Comparison of ENCODE assay signal across 14 mouse cellular contexts in genomic region chr7:99306640-99307039, GRCm38 (mm10). TPM values are rescaled to one million over a fixed set of nuclear protein-coding genes. Genes with fewer than 3 reads are reported as not detected.
DNase-seq lines count a peak whose midpoint lies in the region; ATAC-seq lines count a peak whose summit lies in the region.
"Had no signal": no experiment of that assay in that cellular context is flagged by ENCODE, and none has a peak within 500 bp of the region (broad histone marks: within the 10 kb centered on the region; RNA-seq: fewer than 3 reads in every experiment).

No protein-coding gene starts in this region.

- H3K27me3 ChIP-seq in kidney, embryonic 15.5 days = no peaks in the 10 kb centered on the region
- no peaks in the 10 kb centered on the region for H3K27me3 ChIP-seq in midbrain, embryonic 14.5 days (ENCODE audit: control insufficient read depth, insufficient read depth, low read length)
- H3K27me3 ChIP-seq: limb, embryonic 15.5 days had no signal

- H3K4me3 ChIP-seq in kidney, embryonic 15.5 days (replicated peaks) = no peak overlapping the region
- no peak overlapping the region for H3K4me3 ChIP-seq in midbrain, embryonic 14.5 days (replicated peaks; ENCODE audit: low read depth, low read length)
- H3K4me3 ChIP-seq: limb, embryonic 15.5 days had no signal

- peak; percentile 47 for ATAC-seq in kidney, embryonic 15.5 days (replicated peaks; ENCODE audit: low FRiP score)
- ATAC-seq in midbrain, embryonic 14.5 days (ENCODE audit: low FRiP score, low TSS enrichment) = no peak
- ATAC-seq: activated CD4-positive, CD25-positive, alpha-beta regulatory T cell, adult 4 months had no signal

- H3K27ac ChIP-seq in kidney, embryonic 15.5 days = 0 out of 2 replicates have a peak overlapping the region, but pooled peaks have one; percentile 22
- H3K27ac ChIP-seq in midbrain, embryonic 14.5 days (replicated peaks; ENCODE audit: low read depth, low read length) = peak overlapping the region; percentile 38; the same call in 1 of the 2 replicates
- H3K27ac ChIP-seq: limb, embryonic 15.5 days had no signal

- H3K9me3 ChIP-seq in kidney, embryonic 15.5 days (replicated peaks) = no peaks in the 10 kb centered on the region
- no peaks in the 10 kb centered on the region for H3K9me3 ChIP-seq in midbrain, embryonic 14.5 days (ENCODE audit: control insufficient read depth, low read length)
- H3K9me3 ChIP-seq: limb, embryonic 15.5 days had no signal

- H3K4me2 ChIP-seq in kidney, embryonic 15.5 days = no peak overlapping the region
- no peak overlapping the region for H3K4me2 ChIP-seq in midbrain, embryonic 14.5 days (ENCODE audit: low read length)
- H3K4me2 ChIP-seq: limb, embryonic 15.5 days had no signal

- 15% methylated on average over 3 of the region's 3 CpGs for WGBS in kidney, embryonic 15.5 days
- WGBS in midbrain, embryonic 14.5 days = 20% methylated on average over 3 of the region's 3 CpGs

- H3K4me1 ChIP-seq in kidney, embryonic 15.5 days = peaks cover 33% of the 10 kb centered on the region
- peaks cover 57% of the 10 kb centered on the region for H3K4me1 ChIP-seq in midbrain, embryonic 14.5 days (ENCODE audit: control insufficient read depth, insufficient read depth, low read length)

- H3K9ac ChIP-seq in kidney, embryonic 15.5 days = no peak overlapping the region
- H3K9ac ChIP-seq in midbrain, embryonic 14.5 days (replicated peaks; ENCODE audit: low read length) = 0 out of 2 replicates have a peak overlapping the region, but pooled peaks have one; percentile 10
- H3K9ac ChIP-seq: limb, embryonic 15.5 days had no signal

- no peak for DNase-seq in kidney, adult 11 months
- peak; percentile 75 for DNase-seq in Muller cell, postnatal 12 days (ENCODE audit: inconsistent ontology term)
- peak; percentile 37 for DNase-seq in embryo, embryonic 11 days
- no peak for DNase-seq in midbrain, embryonic 14.5 days
- no peak for DNase-seq in frontal cortex, adult 2 months (ENCODE audit: extremely low spot score in 1 of 2, low spot score in 1 of 2)
- no peak for DNase-seq in gastrocnemius, postnatal 25 days
- DNase-seq: cerebellum, postnatal 36 days; heart, adult 11 months; layer of hippocampus, adult 9-11 months; lung, postnatal 10 days; thymus, postnatal 4 days had no signal

- no peaks in the 10 kb centered on the region for H3K36me3 ChIP-seq in kidney, embryonic 15.5 days
- no peaks in the 10 kb centered on the region for H3K36me3 ChIP-seq in midbrain, embryonic 14.5 days (ENCODE audit: control insufficient read depth, insufficient read depth, low read length)
- H3K36me3 ChIP-seq: limb, embryonic 15.5 days had no signal

RNA-seq across cellular contexts. Expression of gene Map6, which starts 39.4 kb away (rescaled TPM):
- 2.1 and 4.2 TPM in 2 replicates for polyA plus RNA-seq in kidney, embryonic 15.5 days (2015; fragmentation: Nextera tagmentation; extraction: Ambion mirVana)
- polyA plus RNA-seq in midbrain, embryonic 14.5 days (2014; fragmentation: Nextera tagmentation; extraction: Ambion mirVana) = 94.4 and 102 TPM in 2 replicates
- polyA plus RNA-seq in frontal cortex, adult 2 months (2012; rRNA removed) = 69.4 and 77.7 TPM in 2 replicates
- 1 to 10 TPM; 3.1 to 3.4 TPM for total RNA-seq in gastrocnemius, postnatal 25 days (2021)

RNA-seq across cellular contexts. Expression of gene Serpinh1, which starts 46.4 kb away (rescaled TPM):
- 1,575 and 1,603 TPM in 2 replicates for polyA plus RNA-seq in kidney, embryonic 15.5 days (2015; fragmentation: Nextera tagmentation; extraction: Ambion mirVana)
- polyA plus RNA-seq in midbrain, embryonic 14.5 days (2014; fragmentation: Nextera tagmentation; extraction: Ambion mirVana) = 61.6 and 89.0 TPM in 2 replicates
- polyA plus RNA-seq in frontal cortex, adult 2 months (2012; rRNA removed) = 27.5 and 31.8 TPM in 2 replicates
- 100 to 1,000 TPM; 123 to 166 TPM for total RNA-seq in gastrocnemius, postnatal 25 days (2021)
- polyA plus RNA-seq: activated CD4-positive, CD25-positive, alpha-beta regulatory T cell, adult 4 months had no signal

Comparison
In these comparisons a context has a peak if more than half of its experiments do, and no peak if none do; other contexts are left out.
1. DNase-seq: peak in Muller cell, postnatal 12 days (single experiment) and embryo, embryonic 11 days (single experiment); none in kidney, adult 11 months (single experiment), midbrain, embryonic 14.5 days (single experiment), frontal cortex, adult 2 months (0 of 2) and gastrocnemius, postnatal 25 days (single experiment).
2. RNA of gene Map6, which starts 39.4 kb away (polyA plus RNA-seq): 94.4 to 102 TPM in midbrain, embryonic 14.5 days and 69.4 to 77.7 TPM in frontal cortex, adult 2 months; 2.1 to 4.2 TPM in kidney, embryonic 15.5 days; every median in the first group is over 10 times any median in the second.
3. RNA of gene Serpinh1, which starts 46.4 kb away (polyA plus RNA-seq): 1,575 to 1,603 TPM in kidney, embryonic 15.5 days; 61.6 to 89.0 TPM in midbrain, embryonic 14.5 days and 27.5 to 31.8 TPM in frontal cortex, adult 2 months; every median in the first group is over 10 times any median in the second.